Mouse (Mus musculus) forelimb bud, embryonic 11.5 days (tissue): ENCODE data around the gene Snapc2.

Experiments
- DNase-seq: peaks from one replicate; pipeline ENCODE4 v3.0.0-alpha.2; 2012; ENCODE audit warnings: low read depth, low spot score

The Snapc2 gene

GRCm38 (mm10) chr8:4252934-4253841 is at the start of gene Snapc2:
Gene Snapc2, plus strand, starts transcription at chr8:4253080.
- peak; percentile 89 for DNase-seq

GRCm38 (mm10) chr8:4205246-4206123 is 47.4 kb upstream of the Snapc2 start:
- DNase-seq: no peak

DNA sequence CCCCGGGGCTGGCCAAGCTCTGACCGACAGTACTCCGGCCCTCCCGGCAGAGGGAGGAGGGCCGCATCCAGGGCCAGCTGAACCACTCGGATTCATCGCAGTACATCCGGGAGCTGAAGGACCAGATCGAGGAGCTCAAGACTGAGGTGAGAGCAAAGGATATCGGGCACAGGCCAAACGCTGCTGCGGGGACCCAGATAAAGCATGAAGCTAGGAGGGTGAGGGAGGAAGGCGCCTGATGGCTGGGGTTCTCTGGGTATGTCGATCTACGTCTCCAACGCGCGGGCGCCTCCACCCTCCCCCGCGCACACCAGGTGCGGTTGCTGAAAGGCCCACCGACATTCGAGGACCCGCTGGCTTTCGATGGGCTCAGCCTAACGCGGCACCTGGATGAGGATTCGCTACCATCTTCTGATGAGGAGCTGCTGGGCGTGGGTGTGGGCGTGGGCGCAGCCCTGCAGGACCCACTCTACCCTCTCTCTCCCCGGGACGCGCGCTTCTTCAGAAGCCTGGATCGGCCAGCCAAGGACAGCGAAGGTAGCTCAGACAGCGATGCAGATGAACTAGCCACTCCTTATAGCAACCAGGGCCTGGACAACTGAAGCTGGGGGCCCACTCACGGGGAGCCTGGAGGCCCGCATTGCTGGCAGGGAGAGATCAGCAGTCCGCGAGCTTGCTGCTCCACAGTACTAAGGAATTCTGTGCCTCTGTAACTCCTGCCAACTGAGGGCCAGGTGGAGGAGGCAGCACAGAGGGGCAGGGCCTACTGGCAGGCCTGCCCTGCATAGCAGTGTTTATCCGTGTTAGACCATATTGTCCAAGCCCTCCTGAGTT is 46.5 kb upstream of the Snapc2 start:
- DNase-seq: no peak

DNA sequence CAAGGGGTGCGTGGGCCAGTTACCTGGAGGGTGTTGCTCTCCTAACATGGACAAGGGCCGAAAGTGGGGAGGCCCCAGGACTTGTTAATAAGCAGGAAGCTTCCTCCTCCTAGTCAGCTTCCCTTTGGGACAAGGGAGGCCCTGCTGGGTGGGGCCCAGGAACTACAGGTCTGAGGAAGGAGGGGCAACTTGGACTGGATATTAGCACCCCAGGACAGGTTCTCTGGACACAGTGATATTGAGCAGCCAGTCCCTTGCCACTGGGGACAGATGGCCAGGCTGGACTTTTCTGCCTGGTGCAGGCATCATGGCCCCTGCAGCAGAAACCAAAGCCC is 45.9 kb upstream of the Snapc2 start:
- DNase-seq: no peak

- no peak for DNase-seq
Measured at GRCm38 (mm10) chr8:4211097-4211496, 41.8 kb upstream of the Snapc2 start.

DNA sequence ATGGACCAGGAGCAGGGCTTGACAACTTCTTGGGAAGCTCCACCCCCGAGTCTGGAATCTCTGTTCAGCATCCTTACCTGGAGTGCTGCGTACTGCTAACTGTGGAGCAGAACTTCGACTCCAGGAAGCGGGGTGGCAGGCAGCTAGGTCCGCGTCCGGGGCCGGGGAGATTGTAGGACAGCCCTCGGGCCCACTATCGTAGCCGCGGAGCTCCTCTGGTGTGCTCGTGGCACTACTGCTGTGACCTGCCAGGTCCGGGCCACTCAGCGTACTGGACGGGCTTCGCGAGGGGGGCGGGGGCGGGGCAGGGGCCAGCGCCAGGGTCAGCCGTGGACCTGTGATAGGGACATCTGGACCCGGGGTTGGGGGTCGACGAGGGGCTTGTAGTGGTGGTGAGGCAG is 40.1 kb upstream of the Snapc2 start:
- DNase-seq: no peak

GRCm38 (mm10) chr8:4213210-4214005 is 39.5 kb upstream of the Snapc2 start:
- DNase-seq: no peak

GRCm38 (mm10) chr8:4214006-4214980 is 38.6 kb upstream of the Snapc2 start:
- DNase-seq: no peak

DNA sequence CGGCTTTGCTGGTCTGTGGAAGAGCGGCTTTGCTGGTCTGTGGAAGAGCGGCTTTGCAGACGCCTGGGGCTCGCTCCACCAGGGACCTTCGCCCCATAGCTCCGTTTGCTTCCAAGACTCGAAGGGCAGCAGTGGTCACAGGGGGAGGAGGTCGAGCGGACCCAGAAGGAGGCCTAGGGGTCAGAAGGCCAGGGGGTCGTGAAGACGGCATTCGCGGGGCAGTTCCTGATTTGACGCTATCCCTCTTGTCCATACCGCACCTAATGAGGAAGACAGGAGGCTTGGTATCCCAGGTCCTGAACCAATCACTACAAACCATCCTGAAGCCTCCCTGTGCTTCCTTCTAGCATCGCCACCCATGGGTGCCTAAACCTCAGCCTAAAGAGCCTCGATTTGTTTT is 36.6 kb upstream of the Snapc2 start:
- DNase-seq: no peak

GRCm38 (mm10) chr8:4216791-4217621 is 35.9 kb upstream of the Snapc2 start, which contains the start of gene Prr36:
Gene Prr36, minus strand, starts transcription at chr8:4217459.
- no peak for DNase-seq

DNA sequence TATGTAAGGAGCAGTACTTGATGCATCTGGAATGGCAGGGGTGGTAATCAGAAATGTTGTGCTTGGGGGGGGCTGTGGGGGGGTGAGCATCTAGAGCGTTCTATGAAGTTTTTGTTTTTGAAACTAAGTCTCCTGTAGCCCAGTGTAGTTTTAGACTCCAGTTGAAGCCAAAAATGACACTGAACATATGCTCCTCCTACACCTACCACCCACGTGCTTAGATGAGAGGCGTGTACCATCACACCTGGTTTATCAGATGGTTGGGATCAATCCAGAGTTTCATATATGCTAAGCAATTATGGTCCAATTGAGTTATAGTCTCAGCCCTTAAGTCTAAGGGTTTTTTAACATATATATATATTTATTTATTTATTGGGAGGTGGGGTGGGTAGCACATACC is 33.3 kb upstream of the Snapc2 start:
- no peak for DNase-seq

DNA sequence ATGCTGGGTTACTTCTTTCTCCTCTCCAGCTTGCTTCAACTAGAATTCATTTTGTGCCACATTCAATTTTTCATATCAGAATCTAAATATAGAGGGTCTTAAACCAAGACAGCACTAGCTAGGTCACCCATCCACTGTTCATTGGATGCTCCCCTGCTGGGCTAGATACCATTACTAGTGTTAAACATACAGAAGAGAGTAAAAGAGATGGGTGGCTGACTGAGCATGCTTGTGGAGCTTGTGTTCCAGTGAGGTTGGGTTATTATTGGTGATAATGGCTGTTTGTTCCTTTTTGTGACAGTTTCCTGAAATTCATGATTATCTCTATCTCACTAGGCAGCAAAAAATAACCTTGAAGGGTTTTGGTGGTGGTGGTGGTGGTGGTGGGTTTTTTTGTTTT is 30.8 kb upstream of the Snapc2 start:
- DNase-seq: no peak

- DNase-seq: no peak
Measured at GRCm38 (mm10) chr8:4226323-4226722, 26.6 kb upstream of the Snapc2 start.

DNA sequence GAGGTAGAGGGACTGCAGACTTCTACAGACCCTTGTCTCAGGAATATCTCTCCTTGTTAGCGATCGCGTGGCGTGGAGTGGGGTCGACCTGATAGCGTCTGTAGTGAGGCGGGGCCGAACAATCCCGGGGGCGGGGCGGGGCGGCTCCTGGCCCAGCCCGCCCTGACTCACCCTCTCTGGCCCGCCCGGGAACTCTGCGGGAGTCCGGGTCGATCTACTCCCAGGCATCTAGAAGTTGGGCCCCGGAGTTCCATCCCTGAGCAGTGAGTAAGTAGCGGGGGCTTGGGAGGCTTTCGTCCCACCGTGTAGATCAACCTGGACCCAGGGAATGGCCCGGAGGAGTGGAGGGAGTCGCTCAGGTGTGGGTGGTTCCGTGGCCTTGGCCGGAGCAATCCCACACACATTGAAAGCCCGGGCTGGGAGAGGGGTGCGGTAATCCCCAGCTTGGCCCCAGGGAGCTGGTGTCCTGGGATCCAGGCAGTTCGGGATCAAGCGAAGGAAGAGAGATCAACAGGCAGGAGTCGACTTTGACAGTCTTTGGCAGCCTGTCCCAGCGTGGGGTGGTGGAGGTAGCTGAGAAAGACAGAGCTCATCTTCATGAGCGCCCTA is 26.0 kb upstream of the Snapc2 start, which contains the start of gene Lrrc8e:
Gene Lrrc8e (plus strand): TSS at position 89 of the 609 bp plus-strand sequence.
- DNase-seq: no peak

DNA sequence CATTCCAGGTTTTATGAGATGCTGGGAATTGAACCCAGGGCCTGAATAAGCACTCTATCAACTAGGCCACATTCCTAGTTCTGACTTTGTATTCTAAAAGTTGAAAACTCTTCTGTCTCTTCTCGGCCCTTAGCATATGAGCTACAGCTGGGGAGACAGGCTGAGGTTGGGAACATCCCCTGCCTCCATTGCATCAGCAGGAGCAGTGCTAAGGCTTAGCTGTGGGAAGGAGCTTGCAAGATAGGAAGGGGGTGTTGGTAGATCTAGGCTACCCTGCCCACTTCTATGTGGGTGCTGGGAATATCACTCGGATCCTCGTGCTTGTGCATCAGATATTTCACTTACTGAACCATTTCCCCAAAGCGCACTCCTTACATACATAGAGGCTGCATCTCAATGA is 25.0 kb upstream of the Snapc2 start:
- no peak for DNase-seq

DNA sequence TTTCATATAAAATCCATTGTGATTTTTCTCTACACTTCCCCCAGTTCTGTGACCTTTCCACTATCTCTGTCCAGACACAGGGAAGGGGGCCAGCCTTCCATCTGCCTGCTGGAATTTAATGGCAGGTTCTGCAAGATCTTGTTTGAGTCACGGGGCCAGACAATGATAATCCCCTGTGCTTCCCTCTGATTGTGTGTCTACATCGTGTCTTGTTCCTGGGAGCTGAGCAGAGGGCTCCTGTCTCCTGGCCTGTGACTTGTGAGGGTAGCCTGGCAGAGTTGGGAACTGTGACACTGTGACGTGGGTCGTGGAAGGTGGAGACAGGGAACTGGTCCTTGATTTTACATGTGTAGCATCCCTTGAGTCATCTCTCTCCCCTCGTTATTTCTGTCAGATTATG is 23.1 kb upstream of the Snapc2 start:
- DNase-seq: no peak

DNA sequence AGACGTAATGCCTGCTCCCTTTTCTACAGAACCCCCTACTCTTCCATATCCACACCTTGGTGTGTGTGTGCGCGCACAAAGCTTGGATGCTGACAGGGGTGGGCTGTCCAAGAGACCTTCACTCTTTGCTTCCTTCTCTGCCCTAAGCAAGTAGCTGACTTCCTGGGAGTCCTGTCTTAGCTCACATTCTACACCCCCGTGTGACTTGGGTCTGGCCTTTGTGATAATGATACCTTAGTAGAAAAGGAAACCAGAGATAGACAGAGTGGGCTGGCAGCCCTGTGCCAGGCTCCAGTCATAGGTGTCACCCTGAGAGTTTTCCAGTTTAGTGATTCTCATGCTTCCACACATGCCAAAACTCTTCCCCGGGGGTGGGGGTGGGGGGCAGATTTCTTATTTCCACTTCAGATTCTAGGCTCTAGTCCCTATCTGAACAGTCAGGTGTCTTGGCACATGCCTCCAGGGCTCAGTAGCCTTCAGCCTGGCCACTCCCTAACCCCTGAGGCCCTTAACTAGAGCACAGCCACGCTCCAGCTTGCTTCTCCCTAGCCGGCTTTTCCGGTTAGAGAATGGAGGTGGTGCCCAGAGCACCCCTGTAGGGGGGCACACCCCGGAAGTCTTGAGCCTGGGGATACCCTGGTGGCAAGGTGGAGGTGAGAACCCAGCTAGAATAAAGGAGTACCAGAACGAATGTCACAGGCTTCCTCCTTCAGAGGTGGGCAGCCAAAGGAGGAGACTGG is 22.1 kb upstream of the Snapc2 start:
- DNase-seq: no peak
